Mouse (Mus musculus) heart, embryonic 14.5 days (tissue): Measurements from ENCODE around the gene Bahd1. TPM values are rescaled to one million over a fixed set of nuclear protein-coding genes. Genes with fewer than 3 reads are reported as not detected.

Source experiments
- ATAC-seq: fragments of 200-750 bp; cut with Nextera tagmentation; 2 replicates; pipeline ENCODE4 v1.8.0; 2017; ENCODE audit warnings: low read depth, moderate TSS enrichment; ENCODE audit not compliant: insufficient number of reproducible peaks, insufficient read depth, low FRiP score
- H3K27ac ChIP-seq, 2 experiments: fragments of 200-500 bp in 1 of 2; fragments of 300-500 bp in 1 of 2; sonication (generic) in 1 of 2; replicated peaks in 1 of 2; 2 replicates each; pipeline ENCODE4 v1.5.1; 2012 to 2014; ENCODE audit warnings: low read depth in 2 of 2, low read length in 2 of 2, control low read depth in 1 of 2, mild to moderate bottlenecking in 1 of 2, mixed read lengths in 1 of 2; ENCODE audit not compliant: control insufficient read depth in 1 of 2, insufficient read depth in 1 of 2
- H3K27me3 ChIP-seq: fragments of 300-500 bp; sonication (generic); 2 replicates; pipeline ENCODE4 v1.6.1; 2014; ENCODE audit warnings: mild to moderate bottlenecking, low read length, control low read depth; ENCODE audit not compliant: control insufficient read depth, insufficient read depth
- H3K36me3 ChIP-seq: fragments of 300-500 bp; sonication (generic); 2 replicates; pipeline ENCODE4 v1.6.1; 2014; ENCODE audit warnings: mild to moderate bottlenecking, control low read depth, low read length, mixed read lengths; ENCODE audit not compliant: control insufficient read depth, insufficient read depth
- H3K4me1 ChIP-seq, 2 experiments: fragments of 200-500 bp in 1 of 2; fragments of 300-500 bp in 1 of 2; sonication (generic) in 1 of 2; 2 replicates each; pipeline ENCODE4 v1.6.1; 2012 to 2014; ENCODE audit warnings: low read length in 2 of 2, control low read depth in 1 of 2, mixed read lengths in 1 of 2; ENCODE audit not compliant: control insufficient read depth in 2 of 2, insufficient read depth in 2 of 2
- H3K4me2 ChIP-seq: fragments of 300-500 bp; sonication (generic); 2 replicates; pipeline ENCODE4 v1.6.1; 2014; ENCODE audit warnings: mild to moderate bottlenecking, low read length
- H3K4me3 ChIP-seq, 2 experiments: fragments of 200-500 bp in 1 of 2; fragments of 300-500 bp in 1 of 2; sonication (generic) in 1 of 2; 2 replicates each; pipeline ENCODE4 v1.5.1; 2012 to 2014; ENCODE audit warnings: low read length in 2 of 2, mild to moderate bottlenecking in 2 of 2, control low read depth in 1 of 2, low read depth in 1 of 2, moderate library complexity in 1 of 2; ENCODE audit not compliant: control insufficient read depth in 1 of 2, insufficient read depth in 1 of 2
- H3K9ac ChIP-seq: fragments of 300-500 bp; sonication (generic); 2 replicates; pipeline ENCODE4 v1.6.1; 2014; ENCODE audit warnings: mild to moderate bottlenecking, low read length
- H3K9me3 ChIP-seq: fragments of 300-500 bp; sonication (generic); 2 replicates; pipeline ENCODE4 v1.6.1; 2016; ENCODE audit warnings: low read length, control low read depth; ENCODE audit not compliant: control insufficient read depth
- WGBS: fragments of 180-500 bp; shearing (Covaris S2); extraction: QIAGEN DNeasy Blood & Tissue Kit; methylation state at CpG from one replicate; pipeline ENCODE4 v1.1.7; 2014; 5-methylcytosine and 5-hydroxymethylcytosine counted together
- polyA plus RNA-seq: library from polyadenylated mRNA; unstranded; fragments of >200 nt; fragmentation: Nextera tagmentation; extraction: Ambion mirVana; gene quantifications from 2 replicates; pipeline ENCODE4 v1.2.1, GENCODE M21; 2014

The Bahd1 gene
- polyA plus RNA-seq = 1.0 and 1.6 TPM in 2 replicates

GRCm38 (mm10) chr2:118899981-118900825, at the start of gene Bahd1:
Gene Bahd1, plus strand, starts transcription at chr2:118900377.
- no peak for ATAC-seq
- H3K4me2 ChIP-seq = peak within 1 kb of the TSS; percentile 99

GRCm38 (mm10) chr2:118851756-118852155, 48.4 kb upstream of the Bahd1 start:
- ATAC-seq = no peak
- Histone ChIP-seq H3K27ac (no peak overlapping the region), H3K9ac (no peak overlapping the region), H3K27me3 (no peaks in the 10 kb centered on the region), H3K36me3 (no peaks in the 10 kb centered on the region), H3K4me2 (no peak overlapping the region), H3K9me3 (no peaks in the 10 kb centered on the region), H3K4me1 (no peaks in the 10 kb centered on the region), H3K4me3 (no peak overlapping the region)
- WGBS = 30% methylated on average over 3 of the region's 3 CpGs

More at GRCm38 (mm10) chr2:118899981-118900825, at the start of gene Bahd1:
- Histone ChIP-seq H3K9me3 (no peaks in the 10 kb centered on the region), H3K36me3 (no peaks in the 10 kb centered on the region), H3K4me3 (peak within 1 kb of the TSS; percentile 93), H3K27ac (no peak within 1 kb of the TSS), H3K9ac (peak within 1 kb of the TSS; percentile 87), H3K27me3 (peaks cover 55% of the 10 kb centered on the region), H3K4me1 (peaks cover 22 to 41% of the 10 kb centered on the region in 2 experiments)
- 1% methylated on average over 32 of the region's 32 CpGs for WGBS

GRCm38 (mm10) chr2:118861454-118862339, 38.5 kb upstream of the Bahd1 start, which contains the start of gene Ivd:
Gene Ivd, plus strand, starts transcription at chr2:118861954.
- under 1% methylated on average over 34 of the region's 34 CpGs for WGBS
- H3K27me3 ChIP-seq = no peaks in the 10 kb centered on the region

GRCm38 (mm10) chr2:118862340-118862675, 37.9 kb upstream of the Bahd1 start:
- no peak for ATAC-seq
- Histone ChIP-seq H3K27ac (peak overlapping the region; percentile 17 to 41; a peak in 1 of 4 replicates), H3K4me3 (peak overlapping the region; percentile 53 to 70), H3K36me3 (no peaks in the 10 kb centered on the region), H3K9ac (peak overlapping the region; percentile 68), H3K4me1 (peaks cover 0 to 14% of the 10 kb centered on the region in 2 experiments; a peak in 3 of 4 replicates), H3K4me2 (peak overlapping the region; percentile 69), H3K9me3 (no peaks in the 10 kb centered on the region), H3K27me3 (no peaks in the 10 kb centered on the region)
- 43% methylated on average over 3 of the region's 3 CpGs for WGBS

More at GRCm38 (mm10) chr2:118861454-118862339, 38.5 kb upstream of the Bahd1 start, which contains the start of gene Ivd:
- H3K4me3 ChIP-seq = peak within 1 kb of the TSS; percentile 53 to 70
- H3K9ac ChIP-seq = peak within 1 kb of the TSS; percentile 68
- no peaks in the 10 kb centered on the region for H3K9me3 ChIP-seq
- no peaks in the 10 kb centered on the region for H3K36me3 ChIP-seq
- peak within 1 kb of the TSS; percentile 17 to 41; a peak in 2 of 4 replicates for H3K27ac ChIP-seq
- H3K4me1 ChIP-seq = peaks cover 0 to 14% of the 10 kb centered on the region in 2 experiments; a peak in 3 of 4 replicates
- H3K4me2 ChIP-seq = peak within 1 kb of the TSS; percentile 69
- ATAC-seq = peak; percentile 97

- ATAC-seq = no peak
- no peaks in the 10 kb centered on the region for H3K9me3 ChIP-seq
- no peaks in the 10 kb centered on the region for H3K27me3 ChIP-seq
- H3K4me3 ChIP-seq = no peak overlapping the region
- 89% methylated on average over 3 of the region's 3 CpGs for WGBS
- H3K36me3 ChIP-seq = peaks cover 40% of the 10 kb centered on the region
- no peak overlapping the region for H3K9ac ChIP-seq
- H3K4me2 ChIP-seq = no peak overlapping the region
- H3K27ac ChIP-seq = no peak overlapping the region
- H3K4me1 ChIP-seq = peaks cover 3 to 7% of the 10 kb centered on the region in 2 experiments; a peak in 2 of 4 replicates
These were observed 29.6 kb upstream of the Bahd1 start for GRCm38 (mm10) chr2:118870601-118871000.

- no peak for ATAC-seq
- Histone ChIP-seq H3K4me1 (peaks cover 3 to 7% of the 10 kb centered on the region in 2 experiments; a peak in 2 of 4 replicates), H3K27me3 (no peaks in the 10 kb centered on the region), H3K4me3 (no peak overlapping the region), H3K9me3 (no peaks in the 10 kb centered on the region), H3K4me2 (no peak overlapping the region), H3K36me3 (peaks cover 42% of the 10 kb centered on the region), H3K9ac (no peak overlapping the region), H3K27ac (no peak overlapping the region)
- WGBS = 69% methylated on average over 1 of the region's 1 CpGs
These were observed 29.1 kb upstream of the Bahd1 start for GRCm38 (mm10) chr2:118871032-118871431.

- H3K4me2 ChIP-seq = no peak overlapping the region
- ATAC-seq = no peak
These were observed 27.2 kb upstream of the Bahd1 start for GRCm38 (mm10) chr2:118873018-118873417.

More at GRCm38 (mm10) chr2:118873018-118873417, 27.2 kb upstream of the Bahd1 start:
- Histone ChIP-seq H3K9me3 (no peaks in the 10 kb centered on the region), H3K4me3 (no peak overlapping the region), H3K27me3 (no peaks in the 10 kb centered on the region), H3K9ac (no peak overlapping the region), H3K27ac (no peak overlapping the region), H3K36me3 (peaks cover 59% of the 10 kb centered on the region), H3K4me1 (peaks cover 3 to 7% of the 10 kb centered on the region in 2 experiments; a peak in 2 of 4 replicates)
- WGBS = 87% methylated on average over 5 of the region's 5 CpGs
